Mouse (Mus musculus): ENCODE data around the gene Plekha1.

DNA sequence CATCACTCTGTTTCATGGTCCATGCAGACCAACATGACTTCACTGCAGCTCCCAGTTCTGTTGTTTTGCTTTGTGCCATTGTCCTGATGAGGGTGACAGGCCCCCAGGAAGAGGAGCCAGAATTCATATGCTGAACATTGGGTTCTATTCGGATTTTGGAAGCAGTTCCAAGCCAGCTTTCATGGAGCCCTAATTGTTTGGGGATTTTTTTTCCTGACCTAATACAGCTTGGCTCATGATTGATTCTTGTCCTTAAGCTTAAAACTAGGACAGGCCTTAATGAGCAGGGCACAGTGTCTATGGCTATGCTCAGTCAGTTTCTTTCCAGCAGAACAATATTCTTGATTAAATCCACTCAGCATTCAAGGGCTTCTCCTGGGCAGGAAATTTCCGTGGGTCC is 52.7 kb downstream of the Plekha1 start:
- TF ChIP-seq CTCF (IDR thresholded peaks at IDR 0.05; ENCODE audit: control insufficient read depth, insufficient read depth, insufficient replicate concordance, low read depth, low read length) (no peak), POLR2A (IDR thresholded peaks at IDR 0.05; ENCODE audit: control insufficient read depth, low read depth, low read length) (no peak)
